Mouse (Mus musculus) bone marrow, adult 2 months (tissue): ENCODE results near the gene Far2.

Experiments used
- CTCF ChIP-seq: fragments of 200-500 bp; IDR thresholded peaks from 2 replicates; pipeline ENCODE4 v1.5.1; 2011; ENCODE audit warnings: low read length, control low read depth; ENCODE audit not compliant: control insufficient read depth, insufficient read depth
- POLR2A ChIP-seq: fragments of 200-500 bp; IDR thresholded peaks from 2 replicates; pipeline ENCODE4 v1.6.1; 2011; ENCODE audit warnings: low read depth, mild to moderate bottlenecking, control low read depth, low read length, borderline replicate concordance; ENCODE audit not compliant: control insufficient read depth

DNA sequence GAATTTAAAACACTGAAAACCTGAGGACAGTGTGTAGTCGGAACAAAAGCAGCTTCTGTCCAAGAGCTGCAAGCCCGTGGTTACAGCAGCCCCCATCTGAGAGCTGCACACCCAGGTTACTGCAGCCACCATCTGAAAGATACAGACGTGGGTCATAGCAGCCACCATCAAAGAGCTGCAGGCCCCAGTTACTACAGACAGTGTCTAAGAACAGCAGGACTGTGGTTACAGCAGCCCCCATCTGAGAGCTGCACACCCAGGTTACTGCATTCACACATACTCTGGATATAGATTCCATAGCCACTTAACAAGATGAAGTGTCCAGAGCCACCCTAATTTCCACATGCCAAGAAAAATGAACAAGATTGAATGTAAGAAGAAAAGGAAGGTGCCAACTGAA is 180.5 kb downstream of the Far2 start:
- TF ChIP-seq CTCF (no peak), POLR2A (no peak)
